Mouse (Mus musculus): ENCODE measurements around the gene Col4a6. TPM values are rescaled to one million over a fixed set of nuclear protein-coding genes. Genes with fewer than 3 reads are reported as not detected.

Gene Col4a6
- polyA plus RNA-seq, 1 experiment from 2014 or later, result 3.4 TPM

DNA sequence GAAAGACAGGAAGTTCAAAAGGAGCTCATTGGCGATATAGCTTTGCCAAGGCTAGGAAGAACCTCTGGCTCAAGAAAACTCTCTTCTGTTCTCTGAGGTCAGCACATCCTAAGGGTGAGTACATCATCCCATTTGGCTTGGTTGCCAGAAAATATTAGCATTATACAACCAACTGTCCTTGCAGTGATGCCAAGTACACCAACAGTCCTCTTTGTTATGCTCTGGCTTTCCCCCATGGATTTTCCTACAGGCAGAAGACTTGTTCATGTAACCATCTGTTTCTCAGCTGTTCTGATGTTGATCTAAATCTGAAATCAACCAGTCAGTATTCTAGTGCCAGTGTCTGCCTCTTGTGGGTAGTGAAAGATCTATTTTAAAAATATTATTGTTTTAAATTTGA lies 103.6 kb downstream of the Col4a6 start:
- Histone ChIP-seq H3K36me3 (no peaks in the 10 kb centered on the region), H3K9ac (no peak overlapping the region), H3K9me3 (no peaks in the 10 kb centered on the region), H3K4me1 (replicated peaks) (no peaks in the 10 kb centered on the region), H3K27ac (no peak overlapping the region), H3K27me3 (replicated peaks) (0 out of 2 replicates have a peak, but pooled peaks cover 2% of the 10 kb centered on the region), H3K4me3 (replicated peaks) (no peak overlapping the region), H3K4me2 (replicated peaks) (no peak overlapping the region)
- no peak for ATAC-seq
- 74% methylated on average over 1 of the region's 1 CpGs for WGBS

DNA sequence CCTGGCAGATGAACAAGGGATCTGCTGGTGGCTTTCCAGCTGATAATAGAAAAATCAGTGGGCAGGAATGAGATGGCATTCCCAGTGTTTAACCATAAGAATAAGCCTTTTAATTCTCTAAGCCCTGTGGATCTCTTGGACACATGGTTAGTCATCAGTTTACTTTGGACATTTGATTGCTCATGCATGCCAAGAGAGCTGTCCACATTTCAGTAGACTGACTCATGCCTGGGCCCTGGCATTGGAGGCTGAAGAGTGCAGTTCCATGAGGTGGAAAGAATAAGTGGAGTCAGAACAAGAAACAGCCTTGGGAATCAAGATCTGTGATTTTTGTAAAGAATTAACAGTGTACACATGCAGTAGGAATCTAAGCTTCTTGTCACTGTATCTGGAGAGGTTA lies 110.5 kb downstream of the Col4a6 start:
- Histone ChIP-seq H3K9ac (no peak overlapping the region), H3K4me2 (replicated peaks) (no peak overlapping the region)
- no peak for ATAC-seq

DNA sequence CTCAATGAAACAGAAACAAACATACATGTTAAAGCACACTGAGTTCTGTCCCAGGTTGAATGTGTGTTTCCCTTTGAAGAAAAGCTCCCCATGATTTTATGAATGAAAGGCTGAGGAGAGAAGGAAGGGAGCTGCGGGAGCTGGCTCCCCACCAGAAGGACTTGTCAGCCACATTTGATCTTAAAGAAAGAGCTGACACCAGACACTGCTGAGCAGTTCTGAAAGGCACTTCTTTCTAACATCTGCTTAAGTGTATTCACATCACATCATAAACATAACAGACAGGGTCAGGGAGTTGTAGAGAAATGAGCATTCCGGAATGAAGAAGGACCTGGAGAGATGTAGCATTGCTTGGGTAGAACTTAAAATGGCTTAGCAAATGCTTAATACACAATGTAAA lies 132.5 kb downstream of the Col4a6 start:
- no peaks in the 10 kb centered on the region for H3K27me3 ChIP-seq (replicated peaks)
- H3K4me3 ChIP-seq (replicated peaks), result no peak overlapping the region
- no peak overlapping the region for H3K4me2 ChIP-seq (replicated peaks)
- WGBS, result 53% methylated on average over 2 of the region's 2 CpGs
- H3K36me3 ChIP-seq, result no peaks in the 10 kb centered on the region
- ATAC-seq, result no peak
- H3K9ac ChIP-seq, result no peak overlapping the region
- no peaks in the 10 kb centered on the region for H3K4me1 ChIP-seq (replicated peaks)
- no peaks in the 10 kb centered on the region for H3K9me3 ChIP-seq
- no peak overlapping the region for H3K27ac ChIP-seq

More for the DNA sequence above, 110.5 kb downstream of the Col4a6 start:
- Histone ChIP-seq H3K9me3 (no peaks in the 10 kb centered on the region), H3K4me1 (replicated peaks) (no peaks in the 10 kb centered on the region), H3K27ac (no peak overlapping the region), H3K27me3 (replicated peaks) (no peaks in the 10 kb centered on the region), H3K36me3 (no peaks in the 10 kb centered on the region), H3K4me3 (replicated peaks) (no peak overlapping the region)

DNA sequence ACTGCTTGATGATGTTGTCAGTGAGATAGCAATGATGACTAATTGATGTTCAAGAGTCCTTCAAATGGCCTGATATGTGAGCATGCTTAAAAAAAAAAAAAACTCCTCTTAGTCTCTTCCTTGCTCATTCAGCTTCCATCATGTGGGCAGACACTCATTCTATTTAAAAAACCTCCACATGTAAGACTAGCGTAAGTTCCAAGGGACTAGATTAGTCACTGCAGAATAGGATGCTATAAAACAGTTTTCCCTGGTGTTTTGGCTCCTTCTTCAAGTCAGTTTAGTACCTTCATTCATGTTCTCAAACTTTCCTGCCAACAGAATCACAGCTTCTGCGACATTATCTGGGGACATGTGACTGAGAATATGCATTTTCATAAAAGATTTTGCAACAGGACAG lies 145.8 kb downstream of the Col4a6 start:
- H3K27ac ChIP-seq, result no peak overlapping the region
- no peak overlapping the region for H3K9ac ChIP-seq
- H3K4me2 ChIP-seq (replicated peaks), result no peak overlapping the region
- no peaks in the 10 kb centered on the region for H3K36me3 ChIP-seq
- no peaks in the 10 kb centered on the region for H3K9me3 ChIP-seq
- no peaks in the 10 kb centered on the region for H3K27me3 ChIP-seq (replicated peaks)
- no peak for ATAC-seq
- H3K4me1 ChIP-seq (replicated peaks), result no peaks in the 10 kb centered on the region
- H3K4me3 ChIP-seq (replicated peaks), result no peak overlapping the region
- 78% methylated on average over 2 of the region's 2 CpGs for WGBS

DNA sequence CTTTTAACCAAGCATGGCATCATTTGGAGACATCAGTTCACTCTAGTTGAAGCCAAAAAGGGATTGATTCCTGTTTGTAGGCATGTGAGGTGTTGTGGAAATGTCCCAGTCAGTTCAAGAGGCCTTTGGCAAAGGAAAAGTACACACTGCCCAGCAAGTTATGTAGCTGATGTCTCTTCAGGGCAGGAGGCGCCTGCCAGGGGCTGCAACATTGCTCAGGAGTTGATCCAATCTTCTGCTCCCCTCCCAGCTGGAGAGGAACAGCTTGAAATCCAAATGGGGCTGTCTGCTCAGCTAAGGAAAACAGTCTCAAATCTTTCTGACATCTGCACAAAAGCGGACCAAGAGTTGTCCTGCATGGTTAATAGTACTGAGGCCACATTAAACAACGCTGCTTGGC lies 149.7 kb downstream of the Col4a6 start:
- H3K27ac ChIP-seq, result no peak overlapping the region
- ATAC-seq, result no peak
- H3K9ac ChIP-seq, result no peak overlapping the region
- no peaks in the 10 kb centered on the region for H3K36me3 ChIP-seq
- 50% methylated on average over 3 of the region's 3 CpGs for WGBS
- H3K4me3 ChIP-seq (replicated peaks), result no peak overlapping the region
- no peaks in the 10 kb centered on the region for H3K9me3 ChIP-seq
- H3K4me2 ChIP-seq (replicated peaks), result no peak overlapping the region
- no peaks in the 10 kb centered on the region for H3K4me1 ChIP-seq (replicated peaks)
- H3K27me3 ChIP-seq (replicated peaks), result no peaks in the 10 kb centered on the region

DNA sequence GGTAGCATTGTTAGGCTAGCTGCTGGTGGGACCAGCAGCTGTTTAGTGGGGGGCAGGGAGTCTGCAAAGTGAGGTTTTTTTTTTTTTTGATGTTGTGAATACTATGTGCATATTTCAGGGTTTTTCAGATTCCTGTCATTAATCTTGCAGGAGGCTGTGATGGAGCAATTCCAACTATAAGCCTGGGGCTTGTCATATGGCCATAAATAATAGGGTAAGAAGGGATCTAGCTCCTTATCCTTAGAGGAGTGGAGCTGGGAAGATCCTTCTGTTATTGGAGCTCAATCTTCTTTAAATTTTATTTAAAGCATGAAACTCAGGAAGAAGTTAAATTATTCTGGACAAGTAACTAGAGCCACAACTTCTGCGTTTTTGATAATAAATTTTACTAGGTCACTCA lies 157.7 kb downstream of the Col4a6 start:
- 66% methylated on average over 1 of the region's 1 CpGs for WGBS
- Histone ChIP-seq H3K9me3 (no peaks in the 10 kb centered on the region), H3K27ac (no peak overlapping the region), H3K36me3 (no peaks in the 10 kb centered on the region), H3K4me2 (replicated peaks) (no peak overlapping the region), H3K4me3 (replicated peaks) (no peak overlapping the region), H3K4me1 (replicated peaks) (no peaks in the 10 kb centered on the region), H3K9ac (no peak overlapping the region), H3K27me3 (replicated peaks) (no peaks in the 10 kb centered on the region)
- no peak for ATAC-seq

DNA sequence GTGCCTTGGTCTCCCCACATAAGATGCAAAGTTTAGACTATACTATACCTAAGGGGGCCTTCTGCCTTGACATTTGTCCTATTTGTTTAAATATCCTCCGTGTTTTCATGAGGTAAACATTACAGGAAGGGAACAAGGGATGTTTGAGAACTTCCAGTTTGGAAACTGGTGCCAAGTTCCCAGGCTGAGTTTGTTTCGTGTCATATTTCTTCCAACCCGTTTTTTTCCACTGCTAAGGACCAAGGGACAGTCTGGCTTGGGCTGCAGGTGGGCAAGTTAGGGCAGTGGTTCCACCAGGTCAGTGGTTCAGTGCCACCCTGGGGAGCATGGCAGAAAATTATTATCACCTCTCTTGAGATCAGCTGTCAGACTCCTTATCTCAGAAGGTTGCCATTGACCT lies 158.1 kb downstream of the Col4a6 start:
- Histone ChIP-seq H3K9me3 (no peaks in the 10 kb centered on the region), H3K4me3 (replicated peaks) (no peak overlapping the region), H3K27ac (no peak overlapping the region), H3K4me2 (replicated peaks) (no peak overlapping the region), H3K27me3 (replicated peaks) (no peaks in the 10 kb centered on the region), H3K9ac (no peak overlapping the region), H3K36me3 (no peaks in the 10 kb centered on the region), H3K4me1 (replicated peaks) (no peaks in the 10 kb centered on the region)
- 34% methylated on average over 3 of the region's 3 CpGs for WGBS
- ATAC-seq, result no peak

DNA sequence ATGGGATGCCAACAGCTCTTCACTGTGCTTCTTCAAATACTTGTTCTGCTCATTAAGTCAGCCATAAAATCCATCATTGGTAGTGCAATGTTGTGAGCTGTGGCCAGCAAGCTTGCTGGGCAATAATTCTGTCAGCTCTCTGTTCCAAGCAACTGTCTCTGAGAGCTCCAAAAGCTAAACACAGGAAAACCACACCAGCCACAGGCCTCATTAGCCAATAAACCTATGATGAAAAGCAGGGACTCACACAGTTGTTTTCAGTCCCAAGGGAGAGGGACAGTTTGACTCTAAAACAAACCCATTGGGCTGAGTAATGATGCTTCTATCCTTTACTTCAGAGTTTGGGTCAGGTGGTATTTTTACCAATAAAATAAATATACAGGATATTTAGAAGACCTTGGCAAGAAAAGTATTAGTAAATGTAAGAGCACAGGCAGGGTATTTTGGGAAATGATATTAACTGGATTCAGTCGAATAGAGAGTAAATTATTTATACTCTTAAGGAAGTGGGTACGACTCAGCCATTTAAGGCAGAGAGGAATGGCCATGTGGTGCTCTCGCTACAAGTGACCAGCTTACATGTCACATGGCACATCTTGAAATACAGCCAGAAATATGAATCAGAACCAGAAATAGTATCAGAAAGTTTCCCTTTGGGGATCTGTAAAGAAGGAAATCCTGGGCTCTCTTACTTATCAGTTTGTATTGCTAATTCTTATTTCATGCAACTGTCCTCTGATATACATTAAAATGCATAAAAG lies 181.0 kb downstream of the Col4a6 start:
- WGBS, result 46% methylated on average over 3 of the region's 3 CpGs
- ATAC-seq, result no peak
- Histone ChIP-seq H3K4me2 (replicated peaks) (no peak overlapping the region), H3K4me3 (replicated peaks) (no peak overlapping the region), H3K27me3 (replicated peaks) (no peaks in the 10 kb centered on the region), H3K36me3 (no peaks in the 10 kb centered on the region), H3K27ac (no peak overlapping the region), H3K9me3 (no peaks in the 10 kb centered on the region), H3K9ac (no peak overlapping the region), H3K4me1 (replicated peaks) (no peaks in the 10 kb centered on the region)

DNA sequence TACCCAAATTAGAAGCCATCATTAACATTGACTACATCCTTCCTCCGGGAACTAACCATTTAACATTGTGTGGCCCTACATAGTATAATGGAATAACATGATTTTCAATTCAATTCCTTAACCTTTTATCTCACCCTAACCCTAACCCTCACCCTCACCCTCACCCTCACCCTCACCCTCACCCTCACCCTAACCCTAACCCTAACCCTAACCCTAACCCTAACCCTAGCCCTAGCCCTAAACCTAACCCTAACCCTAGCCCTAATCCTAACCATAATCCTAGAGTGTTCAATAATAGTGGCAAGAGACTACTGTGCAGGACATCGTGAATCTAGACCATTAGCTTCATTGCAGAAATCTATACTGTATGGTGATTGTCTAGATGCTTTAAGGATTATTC lies 197.5 kb downstream of the Col4a6 start:
- ATAC-seq, result no peak
- WGBS, result 95% methylated on average over 2 of the region's 2 CpGs
- Histone ChIP-seq H3K9ac (no peak overlapping the region), H3K4me2 (replicated peaks) (no peak overlapping the region), H3K27me3 (replicated peaks) (no peaks in the 10 kb centered on the region), H3K4me3 (replicated peaks) (no peak overlapping the region), H3K9me3 (no peaks in the 10 kb centered on the region), H3K27ac (no peak overlapping the region), H3K36me3 (no peaks in the 10 kb centered on the region), H3K4me1 (replicated peaks) (no peaks in the 10 kb centered on the region)

DNA sequence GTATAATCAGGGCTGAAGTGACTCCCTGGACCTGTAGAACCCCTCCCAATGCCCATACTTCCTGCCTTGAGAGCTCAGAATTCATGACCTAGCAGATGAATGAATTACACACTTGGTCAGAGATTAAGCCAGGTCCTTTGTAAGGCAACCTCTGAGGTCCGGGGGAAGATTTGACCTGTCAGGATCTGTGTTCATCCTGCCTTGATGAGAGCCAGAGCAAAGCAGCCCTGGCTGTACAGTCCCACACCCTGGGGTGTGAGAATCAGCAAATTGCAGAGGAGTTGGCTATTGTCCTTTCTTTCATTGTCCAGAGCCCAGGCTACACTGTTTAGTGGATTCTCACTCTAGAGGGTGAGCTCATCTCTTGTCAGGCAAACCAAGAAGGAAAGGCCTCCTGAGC lies 207.9 kb downstream of the Col4a6 start:
- Histone ChIP-seq H3K4me2 (replicated peaks) (no peak overlapping the region), H3K9me3 (no peaks in the 10 kb centered on the region), H3K9ac (no peak overlapping the region), H3K27me3 (replicated peaks) (no peaks in the 10 kb centered on the region), H3K4me1 (replicated peaks) (no peaks in the 10 kb centered on the region), H3K36me3 (no peaks in the 10 kb centered on the region), H3K27ac (no peak overlapping the region), H3K4me3 (replicated peaks) (no peak overlapping the region)
- ATAC-seq, result no peak
- WGBS, result 44% methylated on average over 1 of the region's 1 CpGs

DNA sequence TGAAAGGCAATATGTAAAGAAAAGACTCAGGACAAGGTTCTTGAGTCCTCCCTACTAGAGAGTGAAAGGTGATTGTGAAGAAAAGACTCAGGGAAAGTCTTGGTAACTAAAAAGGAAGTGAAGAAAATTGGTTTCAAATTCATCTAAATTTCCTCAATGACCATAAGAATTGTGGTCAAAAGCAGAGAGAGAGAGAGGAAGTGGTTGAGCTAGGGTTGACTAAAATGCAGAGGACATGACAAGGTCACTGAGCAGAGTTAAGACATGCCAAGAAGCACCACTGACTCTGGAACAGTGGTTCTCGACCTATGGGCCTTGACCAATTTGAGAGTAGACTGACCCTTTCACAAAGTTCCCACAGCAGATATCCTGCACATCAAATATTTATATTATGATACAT lies 224.2 kb downstream of the Col4a6 start:
- H3K36me3 ChIP-seq, result no peaks in the 10 kb centered on the region
- no peak overlapping the region for H3K27ac ChIP-seq
- no peaks in the 10 kb centered on the region for H3K9me3 ChIP-seq
- no peak overlapping the region for H3K4me3 ChIP-seq (replicated peaks)
- no peak overlapping the region for H3K9ac ChIP-seq
- ATAC-seq, result no peak
- no peak overlapping the region for H3K4me2 ChIP-seq (replicated peaks)
- no peaks in the 10 kb centered on the region for H3K27me3 ChIP-seq (replicated peaks)
- 61% methylated on average over 1 of the region's 1 CpGs for WGBS
- no peaks in the 10 kb centered on the region for H3K4me1 ChIP-seq (replicated peaks)

DNA sequence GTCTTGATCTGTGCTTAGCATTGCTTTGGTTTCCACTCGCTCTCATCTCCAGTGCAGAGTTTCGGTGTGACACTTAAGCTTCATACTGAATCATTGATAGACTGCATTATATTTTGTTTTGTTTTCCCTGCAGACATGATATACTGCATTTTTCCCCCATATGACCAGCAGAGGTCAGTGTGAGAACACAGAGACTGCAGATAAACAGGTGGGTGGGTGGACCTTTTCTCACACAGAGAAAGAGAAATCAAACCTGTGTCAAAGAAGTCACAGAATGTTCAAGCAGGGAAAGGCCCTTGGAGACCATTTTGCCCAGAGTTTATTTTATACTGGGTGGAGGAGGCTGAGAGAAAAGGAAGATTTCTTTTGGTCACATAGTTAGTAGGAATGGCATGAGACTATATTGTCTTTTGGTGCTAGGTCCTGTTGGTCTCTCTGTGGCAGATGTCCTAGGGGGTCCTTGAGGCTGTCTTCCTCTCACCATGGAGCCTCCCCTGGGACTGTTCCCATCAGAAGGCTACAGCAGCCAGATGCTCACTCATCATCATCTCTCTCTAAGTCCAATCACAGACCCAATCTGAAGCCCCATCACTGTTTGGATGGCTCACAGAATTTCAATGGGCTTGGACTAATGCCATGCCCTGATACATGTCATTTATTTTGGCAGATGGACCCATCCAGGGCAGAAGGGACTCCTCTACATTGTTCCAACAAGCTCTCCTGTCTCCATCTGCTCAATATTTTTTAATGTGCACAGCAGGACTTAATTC lies 237.1 kb downstream of the Col4a6 start:
- no peak for ATAC-seq
- no peaks in the 10 kb centered on the region for H3K9me3 ChIP-seq
- no peak overlapping the region for H3K4me3 ChIP-seq (replicated peaks)
- no peaks in the 10 kb centered on the region for H3K36me3 ChIP-seq
- H3K27ac ChIP-seq, result no peak overlapping the region
- H3K4me1 ChIP-seq (replicated peaks), result no peaks in the 10 kb centered on the region
- 63% methylated on average over 2 of the region's 2 CpGs for WGBS
- no peak overlapping the region for H3K9ac ChIP-seq
- peaks cover 3% of the 10 kb centered on the region for H3K27me3 ChIP-seq (replicated peaks)
- H3K4me2 ChIP-seq (replicated peaks), result no peak overlapping the region

DNA sequence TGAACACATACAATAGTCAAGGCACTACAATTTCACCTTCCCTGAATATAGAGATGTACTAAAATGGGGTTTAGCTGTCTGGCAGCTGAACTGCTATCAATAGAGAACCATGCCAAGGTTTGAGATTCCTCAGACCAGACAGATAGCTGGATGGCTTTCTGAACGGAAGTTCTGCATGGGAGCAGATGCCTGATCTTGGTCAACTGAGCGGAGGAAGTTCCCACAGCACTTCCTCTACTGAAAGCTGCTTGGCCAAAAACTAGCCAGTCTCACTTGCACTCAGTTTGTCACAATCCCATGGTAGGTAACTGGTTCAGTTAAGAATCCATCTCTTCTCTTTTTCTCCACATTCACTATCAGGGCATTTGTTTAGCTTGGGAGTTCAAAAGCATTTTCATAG lies 245.7 kb downstream of the Col4a6 start:
- no peak overlapping the region for H3K27ac ChIP-seq
- 89% methylated on average over 2 of the region's 2 CpGs for WGBS
- no peak for ATAC-seq
- no peaks in the 10 kb centered on the region for H3K4me1 ChIP-seq (replicated peaks)
- no peaks in the 10 kb centered on the region for H3K9me3 ChIP-seq
- no peak overlapping the region for H3K4me2 ChIP-seq (replicated peaks)
- H3K9ac ChIP-seq, result no peak overlapping the region
- H3K36me3 ChIP-seq, result no peaks in the 10 kb centered on the region
- no peaks in the 10 kb centered on the region; the same call in 1 of the 2 replicates for H3K27me3 ChIP-seq (replicated peaks)
- no peak overlapping the region for H3K4me3 ChIP-seq (replicated peaks)

Measured in intestine, embryonic 15.5 days (tissue).